Mouse (Mus musculus): Measurements from ENCODE around the gene Ptprd.
A peak's percentile ranks its signal among the peaks of the same experiment; 100 is the strongest.

The Ptprd gene

GRCm38 (mm10) chr4:76370041-76370880, 1841.5 kb downstream of the Ptprd start:
- DNase-seq: peak; percentile 51 to 56

- peak in 1 of 2 experiments; percentile 59 for DNase-seq
These were observed 1842.7 kb downstream of the Ptprd start for GRCm38 (mm10) chr4:76369101-76369500.

GRCm38 (mm10) chr4:76368291-76368690, 1843.5 kb downstream of the Ptprd start:
- DNase-seq: no peak

- DNase-seq: no peak
These were observed 1844.5 kb downstream of the Ptprd start for GRCm38 (mm10) chr4:76367285-76367684.

GRCm38 (mm10) chr4:76365871-76366270, 1845.9 kb downstream of the Ptprd start:
- peak; percentile 37 to 54 for DNase-seq

- no peak for DNase-seq
These were observed 1850.2 kb downstream of the Ptprd start for GRCm38 (mm10) chr4:76361546-76361945.

GRCm38 (mm10) chr4:76354167-76354566, 1857.6 kb downstream of the Ptprd start:
- DNase-seq: no peak

GRCm38 (mm10) chr4:76352468-76352867, 1859.3 kb downstream of the Ptprd start:
- no peak for DNase-seq

- no peak for DNase-seq
These were observed 1860.4 kb downstream of the Ptprd start for GRCm38 (mm10) chr4:76351201-76351979.

- DNase-seq: peak in 1 of 2 experiments; percentile 25
These were observed 1861.4 kb downstream of the Ptprd start for GRCm38 (mm10) chr4:76350241-76350962.

GRCm38 (mm10) chr4:76344059-76344458, 1867.7 kb downstream of the Ptprd start:
- DNase-seq: peak; percentile 73 to 80

GRCm38 (mm10) chr4:76337926-76338325, 1873.8 kb downstream of the Ptprd start:
- no peak for DNase-seq

GRCm38 (mm10) chr4:76327346-76327745, 1884.4 kb downstream of the Ptprd start:
- DNase-seq: peak; percentile 46 to 56

GRCm38 (mm10) chr4:76325646-76326045, 1886.1 kb downstream of the Ptprd start:
- no peak for DNase-seq

- DNase-seq: no peak
These were observed 1886.8 kb downstream of the Ptprd start for GRCm38 (mm10) chr4:76324928-76325327.

GRCm38 (mm10) chr4:76324509-76324908, 1887.3 kb downstream of the Ptprd start:
- no peak for DNase-seq

GRCm38 (mm10) chr4:76319874-76320273, 1891.9 kb downstream of the Ptprd start:
- DNase-seq: no peak

GRCm38 (mm10) chr4:76315977-76316376, 1895.8 kb downstream of the Ptprd start:
- DNase-seq: no peak

GRCm38 (mm10) chr4:76313749-76314148, 1898.0 kb downstream of the Ptprd start:
- DNase-seq: no peak

GRCm38 (mm10) chr4:76312593-76312992, 1899.2 kb downstream of the Ptprd start:
- no peak for DNase-seq

GRCm38 (mm10) chr4:76305987-76306386, 1905.8 kb downstream of the Ptprd start:
- no peak for DNase-seq

GRCm38 (mm10) chr4:76297375-76297774, 1914.4 kb downstream of the Ptprd start:
- DNase-seq: no peak

- no peak for DNase-seq
These were observed 1918.9 kb downstream of the Ptprd start for GRCm38 (mm10) chr4:76292733-76293357.

Measured in kidney, postnatal 36 days (tissue).